Mouse (Mus musculus) forebrain, embryonic 11.5 days (tissue): Measurements from ENCODE around the gene Ncapd3. TPM values are rescaled to one million over a fixed set of nuclear protein-coding genes. Genes with fewer than 3 reads are reported as not detected.

Experiments
- ATAC-seq: fragments of 200-750 bp; cut with Nextera tagmentation; replicated peaks from 2 replicates; pipeline ENCODE4 v1.8.0; 2017; ENCODE audit warnings: moderate TSS enrichment; ENCODE audit not compliant: low FRiP score
- DNase-seq: peaks from one replicate; pipeline ENCODE4 v3.0.0-alpha.2; 2017; ENCODE audit warnings: low spot score
- H3K27ac ChIP-seq: fragments of 300-500 bp; sonication (generic); 2 replicates; pipeline ENCODE4 v1.5.1; 2014; ENCODE audit warnings: low read depth, low read length
- H3K27me3 ChIP-seq: fragments of 300-500 bp; sonication (generic); 2 replicates; pipeline ENCODE4 v1.6.1; 2014; ENCODE audit warnings: mild to moderate bottlenecking, low read length, mixed read lengths; ENCODE audit not compliant: control insufficient read depth, insufficient read depth
- H3K36me3 ChIP-seq: fragments of 300-500 bp; sonication (generic); 2 replicates; pipeline ENCODE4 v1.6.1; 2014; ENCODE audit warnings: mild to moderate bottlenecking, low read length, moderate library complexity, mixed read lengths; ENCODE audit not compliant: control insufficient read depth, insufficient read depth
- H3K4me1 ChIP-seq: fragments of 300-500 bp; sonication (generic); replicated peaks from 2 replicates; pipeline ENCODE4 v1.6.1; 2014; ENCODE audit warnings: low read length, mixed read lengths; ENCODE audit not compliant: control insufficient read depth, insufficient read depth
- H3K4me2 ChIP-seq: fragments of 300-500 bp; sonication (generic); 2 replicates; pipeline ENCODE4 v1.6.1; 2014; ENCODE audit warnings: low read depth, mild to moderate bottlenecking, low read length, moderate library complexity, mixed read lengths; ENCODE audit not compliant: severe bottlenecking
- H3K4me3 ChIP-seq: fragments of 300-500 bp; sonication (generic); 2 replicates; pipeline ENCODE4 v1.5.1; 2014; ENCODE audit warnings: low read depth, low read length
- H3K9ac ChIP-seq: fragments of 300-500 bp; sonication (generic); 2 replicates; pipeline ENCODE4 v1.6.1; 2014; ENCODE audit warnings: low read length
- H3K9me3 ChIP-seq: fragments of 300-500 bp; sonication (generic); 2 replicates; pipeline ENCODE4 v1.6.1; 2016; ENCODE audit warnings: low read length, mixed read lengths; ENCODE audit not compliant: control insufficient read depth
- WGBS: fragments of 180-500 bp; shearing (Covaris S2); extraction: QIAGEN DNeasy Blood & Tissue Kit; methylation state at CpG from one replicate; pipeline ENCODE4 v1.1.7; 2014; 5-methylcytosine and 5-hydroxymethylcytosine counted together
- polyA plus RNA-seq: library from polyadenylated mRNA; unstranded; fragments of >200 nt; fragmentation: Nextera tagmentation; extraction: Ambion mirVana; gene quantifications from 2 replicates; pipeline ENCODE4 v1.2.1, GENCODE M21; 2014

Ncapd3 gene
- polyA plus RNA-seq, 1 experiment from 2014 or later, result 48.7 TPM

GRCm38 (mm10) chr9:27023681-27024080, 6.3 kb upstream of the Ncapd3 start:
- no peak overlapping the region for H3K4me2 ChIP-seq
- no peaks in the 10 kb centered on the region for H3K9me3 ChIP-seq
- no peaks in the 10 kb centered on the region; the same call in 1 of the 2 replicates for H3K36me3 ChIP-seq
- 93% methylated on average over 4 of the region's 4 CpGs for WGBS
- no peak overlapping the region for H3K27ac ChIP-seq
- no peak overlapping the region for H3K4me3 ChIP-seq
- DNase-seq (no peak), ATAC-seq (no peak)
- H3K4me1 ChIP-seq, result no peaks in the 10 kb centered on the region; the same call in 1 of the 2 replicates
- H3K27me3 ChIP-seq, result no peaks in the 10 kb centered on the region
- H3K9ac ChIP-seq, result no peak overlapping the region

GRCm38 (mm10) chr9:27026708-27027107, 3.3 kb upstream of the Ncapd3 start:
- H3K36me3 ChIP-seq, result no peaks in the 10 kb centered on the region; the same call in 1 of the 2 replicates
- H3K27ac ChIP-seq, result no peak overlapping the region
- WGBS, result 97% methylated on average over 1 of the region's 1 CpGs
- H3K4me1 ChIP-seq, result peaks cover 1% of the 10 kb centered on the region; the same call in 1 of the 2 replicates
- ATAC-seq (no peak), DNase-seq (no peak)
- no peaks in the 10 kb centered on the region for H3K27me3 ChIP-seq
- H3K9ac ChIP-seq, result no peak overlapping the region
- no peak overlapping the region for H3K4me2 ChIP-seq
- no peaks in the 10 kb centered on the region for H3K9me3 ChIP-seq
- no peak overlapping the region for H3K4me3 ChIP-seq

- H3K9me3 ChIP-seq, result no peaks in the 10 kb centered on the region
- under 1% methylated on average over 52 of the region's 52 CpGs for WGBS
- H3K36me3 ChIP-seq, result no peaks in the 10 kb centered on the region
- ATAC-seq (0 out of 2 replicates have a peak, but pooled peaks have one; percentile 15), DNase-seq (peak; percentile 68)
- H3K4me1 ChIP-seq, result peaks cover 2% of the 10 kb centered on the region; the same call in 1 of the 2 replicates
- H3K4me3 ChIP-seq, result peak overlapping the region; percentile 93
- H3K27me3 ChIP-seq, result no peaks in the 10 kb centered on the region
- H3K9ac ChIP-seq, result peak overlapping the region; percentile 93
- peak overlapping the region; percentile 76 for H3K27ac ChIP-seq
- peak overlapping the region; percentile 71 for H3K4me2 ChIP-seq
Measured at GRCm38 (mm10) chr9:27029022-27029827, 750 bp upstream of the Ncapd3 start.

GRCm38 (mm10) chr9:27030763-27031100, 757 bp downstream of the Ncapd3 start:
- Histone ChIP-seq H3K9ac (peak overlapping the region; percentile 93), H3K9me3 (no peaks in the 10 kb centered on the region), H3K36me3 (no peaks in the 10 kb centered on the region), H3K4me2 (peak overlapping the region; percentile 65), H3K27me3 (no peaks in the 10 kb centered on the region), H3K27ac (no peak overlapping the region; the same call in 1 of the 2 replicates), H3K4me1 (peaks cover 2% of the 10 kb centered on the region; the same call in 1 of the 2 replicates), H3K4me3 (peak overlapping the region; percentile 93)
- DNase-seq (no peak), ATAC-seq (peak; percentile 47)
- 0% methylated on average over 17 of the region's 17 CpGs for WGBS

GRCm38 (mm10) chr9:27043892-27044291, 13.9 kb downstream of the Ncapd3 start:
- WGBS, result 92% methylated on average over 5 of the region's 5 CpGs

GRCm38 (mm10) chr9:27049492-27049891, 19.5 kb downstream of the Ncapd3 start:
- Histone ChIP-seq H3K4me1 (no peaks in the 10 kb centered on the region), H3K9ac (no peak overlapping the region), H3K9me3 (no peaks in the 10 kb centered on the region), H3K4me2 (no peak overlapping the region), H3K27me3 (no peaks in the 10 kb centered on the region), H3K36me3 (peaks cover 10% of the 10 kb centered on the region), H3K4me3 (no peak overlapping the region), H3K27ac (no peak overlapping the region)
- ATAC-seq (no peak), DNase-seq (no peak)
- 94% methylated on average over 2 of the region's 2 CpGs for WGBS

More at GRCm38 (mm10) chr9:27043892-27044291, 13.9 kb downstream of the Ncapd3 start:
- Histone ChIP-seq H3K27ac (no peak overlapping the region), H3K9me3 (no peaks in the 10 kb centered on the region), H3K4me2 (no peak overlapping the region), H3K27me3 (no peaks in the 10 kb centered on the region), H3K4me3 (no peak overlapping the region), H3K4me1 (no peaks in the 10 kb centered on the region), H3K9ac (no peak overlapping the region), H3K36me3 (peaks cover 5% of the 10 kb centered on the region)
- ATAC-seq (no peak), DNase-seq (no peak)

GRCm38 (mm10) chr9:27058341-27058740, 28.4 kb downstream of the Ncapd3 start:
- H3K36me3 ChIP-seq, result peaks cover 10% of the 10 kb centered on the region; the same call in 1 of the 2 replicates
- H3K9ac ChIP-seq, result no peak overlapping the region
- H3K27me3 ChIP-seq, result no peaks in the 10 kb centered on the region
- DNase-seq (no peak), ATAC-seq (no peak)
- no peaks in the 10 kb centered on the region for H3K4me1 ChIP-seq
- H3K27ac ChIP-seq, result no peak overlapping the region
- no peaks in the 10 kb centered on the region for H3K9me3 ChIP-seq
- WGBS, result 91% methylated on average over 5 of the region's 5 CpGs
- no peak overlapping the region for H3K4me2 ChIP-seq
- no peak overlapping the region for H3K4me3 ChIP-seq

- no peaks in the 10 kb centered on the region for H3K9me3 ChIP-seq
- H3K4me3 ChIP-seq, result no peak overlapping the region
- no peaks in the 10 kb centered on the region for H3K4me1 ChIP-seq
- no peaks in the 10 kb centered on the region for H3K27me3 ChIP-seq
- DNase-seq (no peak), ATAC-seq (no peak)
- no peak overlapping the region for H3K4me2 ChIP-seq
- 92% methylated on average over 4 of the region's 4 CpGs for WGBS
- H3K9ac ChIP-seq, result no peak overlapping the region
- H3K27ac ChIP-seq, result no peak overlapping the region
- peaks cover 13% of the 10 kb centered on the region for H3K36me3 ChIP-seq
Measured at GRCm38 (mm10) chr9:27070895-27071294, 40.9 kb downstream of the Ncapd3 start.

GRCm38 (mm10) chr9:27074677-27075076, 44.7 kb downstream of the Ncapd3 start:
- H3K27me3 ChIP-seq, result no peaks in the 10 kb centered on the region
- 89% methylated on average over 1 of the region's 1 CpGs for WGBS
- no peak overlapping the region for H3K4me3 ChIP-seq
- H3K9ac ChIP-seq, result no peak overlapping the region
- peaks cover 10% of the 10 kb centered on the region for H3K36me3 ChIP-seq
- no peak overlapping the region for H3K27ac ChIP-seq
- no peak for DNase-seq
- no peak for ATAC-seq
- H3K4me1 ChIP-seq, result no peaks in the 10 kb centered on the region
- no peak overlapping the region for H3K4me2 ChIP-seq
- no peaks in the 10 kb centered on the region for H3K9me3 ChIP-seq
